Mouse (Mus musculus): ENCODE data around the gene Btbd11. TPM values are rescaled to one million over a fixed set of nuclear protein-coding genes. Genes with fewer than 3 reads are reported as not detected.

Gene Btbd11
- polyA plus RNA-seq, 1 experiment from 2014 or later = 3.7 TPM

DNA sequence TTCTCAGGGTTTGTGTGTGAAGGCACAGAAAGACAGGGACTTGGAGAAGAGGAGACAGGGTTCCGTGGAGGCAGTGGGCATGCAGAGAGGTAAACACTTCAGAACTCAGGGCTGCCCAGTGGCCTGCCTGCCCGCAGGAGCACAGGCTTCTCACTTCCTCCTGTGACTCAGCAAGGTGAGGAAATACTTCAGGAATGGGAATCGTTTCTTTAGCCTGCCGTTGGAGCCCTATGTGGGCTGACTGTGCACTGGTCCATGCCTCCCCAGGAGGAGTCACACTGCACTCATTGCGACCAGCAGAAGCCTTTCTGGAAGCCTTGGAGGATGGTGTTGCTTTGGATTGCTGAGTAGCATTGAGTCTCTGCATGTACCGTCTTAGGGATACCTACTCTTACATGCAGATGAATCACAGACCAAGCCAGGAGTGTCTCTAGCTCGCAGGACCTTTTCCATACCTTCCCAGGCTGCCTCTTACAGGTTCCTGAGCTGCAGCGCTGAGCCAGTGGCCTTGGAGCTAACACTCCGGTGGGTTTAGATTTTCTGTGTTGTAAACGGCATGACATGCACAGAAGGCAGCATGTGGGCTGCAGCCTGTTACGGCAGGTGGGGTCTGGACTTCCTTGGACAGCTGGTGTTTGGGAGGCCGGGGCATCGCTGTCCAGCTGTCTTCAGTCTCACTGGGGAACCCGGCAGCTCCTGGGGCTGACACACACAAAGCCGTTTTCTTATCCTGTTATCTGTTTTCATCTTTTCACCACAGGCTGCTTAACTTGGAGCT is 34.4 kb downstream of the Btbd11 start:
- no peaks in the 10 kb centered on the region for H3K4me1 ChIP-seq (ENCODE audit: insufficient read depth)
- no peaks in the 10 kb centered on the region for H3K27me3 ChIP-seq (ENCODE audit: insufficient read depth, low read length)
- H3K27ac ChIP-seq (ENCODE audit: low read depth) = no peak overlapping the region
- no peak overlapping the region for H3K9ac ChIP-seq
- no peaks in the 10 kb centered on the region for H3K36me3 ChIP-seq (ENCODE audit: insufficient read depth)
- WGBS = 35% methylated on average over 15 of the region's 15 CpGs
- H3K4me3 ChIP-seq (ENCODE audit: low read depth, low read length) = no peak overlapping the region
- TF ChIP-seq CTCF (IDR thresholded peaks at IDR 0.05; ENCODE audit: low read depth) = no peak
- ATAC-seq (ENCODE audit: insufficient read depth) (no peak), DNase-seq (peak; percentile 5)
- no peaks in the 10 kb centered on the region for H3K9me3 ChIP-seq (ENCODE audit: low read depth, low read length)
- no peak overlapping the region for H3K4me2 ChIP-seq

DNA sequence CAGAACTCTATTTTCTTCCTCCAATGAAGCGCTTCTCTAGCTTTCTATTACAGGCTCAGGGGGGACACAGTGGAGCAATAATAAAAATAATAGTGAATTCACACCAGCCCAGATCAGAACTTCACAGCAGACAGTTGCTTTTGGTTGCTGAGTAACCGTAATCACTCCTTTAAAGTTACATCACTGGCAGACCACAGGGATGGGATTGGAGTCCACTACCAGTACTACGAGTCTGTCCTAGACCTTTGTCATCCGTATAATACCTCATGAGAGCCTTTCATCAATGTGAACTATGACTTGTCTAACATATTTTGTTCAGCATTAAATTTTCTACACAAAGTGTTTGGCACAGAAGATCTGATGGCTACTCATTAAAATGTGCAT is 35.0 kb downstream of the Btbd11 start:
- H3K4me1 ChIP-seq (ENCODE audit: insufficient read depth) = no peaks in the 10 kb centered on the region
- H3K27me3 ChIP-seq (ENCODE audit: insufficient read depth, low read length) = no peaks in the 10 kb centered on the region
- TF ChIP-seq CTCF (IDR thresholded peaks at IDR 0.05; ENCODE audit: low read depth) = no peak
- WGBS = 61% methylated on average over 4 of the region's 4 CpGs
- H3K36me3 ChIP-seq (ENCODE audit: insufficient read depth) = no peaks in the 10 kb centered on the region
- H3K4me2 ChIP-seq = no peak overlapping the region
- ATAC-seq (ENCODE audit: insufficient read depth) = no peak
- H3K9me3 ChIP-seq (ENCODE audit: low read depth, low read length) = no peaks in the 10 kb centered on the region
- DNase-seq = no peak
- H3K27ac ChIP-seq (ENCODE audit: low read depth) = no peak overlapping the region
- no peak overlapping the region for H3K4me3 ChIP-seq (ENCODE audit: low read depth, low read length)
- H3K9ac ChIP-seq = no peak overlapping the region

DNA sequence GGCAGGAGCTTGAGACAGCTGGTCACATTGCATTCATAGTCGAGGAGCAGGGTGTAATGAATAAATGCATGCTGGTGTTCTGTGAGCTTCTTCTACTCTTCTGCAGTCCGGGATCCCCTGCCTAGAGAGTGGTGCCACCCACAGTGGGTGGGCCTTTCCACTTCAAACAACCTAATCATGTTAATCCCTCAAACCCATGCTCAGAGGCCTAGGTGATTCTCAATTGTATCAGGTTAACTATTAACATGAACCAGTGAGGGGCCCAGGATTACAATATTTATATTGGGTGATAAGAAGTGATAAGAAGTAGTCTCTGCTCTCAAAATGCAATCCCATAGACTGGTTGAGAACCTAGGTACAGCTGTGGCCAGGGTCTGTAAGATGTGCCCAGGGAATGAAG is 39.1 kb downstream of the Btbd11 start:
- TF ChIP-seq CTCF (IDR thresholded peaks at IDR 0.05; ENCODE audit: low read depth) = no peak
- Histone ChIP-seq H3K4me2 (no peak overlapping the region), H3K9me3 (ENCODE audit: low read depth, low read length) (no peaks in the 10 kb centered on the region), H3K36me3 (ENCODE audit: insufficient read depth) (no peaks in the 10 kb centered on the region), H3K4me3 (ENCODE audit: low read depth, low read length) (no peak overlapping the region), H3K4me1 (ENCODE audit: insufficient read depth) (no peaks in the 10 kb centered on the region), H3K9ac (no peak overlapping the region), H3K27ac (ENCODE audit: low read depth) (no peak overlapping the region), H3K27me3 (ENCODE audit: insufficient read depth, low read length) (no peaks in the 10 kb centered on the region)
- 41% methylated on average over 2 of the region's 2 CpGs for WGBS
- DNase-seq (no peak), ATAC-seq (ENCODE audit: insufficient read depth) (no peak)

DNA sequence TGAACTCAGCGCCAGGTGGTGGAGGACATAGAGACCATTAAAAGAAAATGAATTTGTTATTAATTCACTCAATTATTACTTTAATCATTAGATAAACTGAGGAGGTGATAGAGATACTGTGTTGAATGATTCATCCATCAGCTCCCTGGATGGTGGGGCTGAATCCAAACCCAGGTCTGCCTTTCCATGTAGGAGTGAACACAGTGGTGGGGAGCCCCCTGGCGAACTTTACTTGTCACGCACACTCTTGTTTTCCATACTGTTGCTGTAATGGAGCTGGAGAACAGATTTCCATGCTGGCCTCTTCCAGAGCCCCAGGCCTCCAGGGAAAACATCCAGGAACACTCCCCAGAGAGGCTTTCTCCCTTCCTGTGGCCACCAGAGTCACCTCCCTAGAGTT is 50.6 kb downstream of the Btbd11 start:
- H3K9me3 ChIP-seq (ENCODE audit: low read depth, low read length) = no peaks in the 10 kb centered on the region; the same call in 1 of the 2 replicates

DNA sequence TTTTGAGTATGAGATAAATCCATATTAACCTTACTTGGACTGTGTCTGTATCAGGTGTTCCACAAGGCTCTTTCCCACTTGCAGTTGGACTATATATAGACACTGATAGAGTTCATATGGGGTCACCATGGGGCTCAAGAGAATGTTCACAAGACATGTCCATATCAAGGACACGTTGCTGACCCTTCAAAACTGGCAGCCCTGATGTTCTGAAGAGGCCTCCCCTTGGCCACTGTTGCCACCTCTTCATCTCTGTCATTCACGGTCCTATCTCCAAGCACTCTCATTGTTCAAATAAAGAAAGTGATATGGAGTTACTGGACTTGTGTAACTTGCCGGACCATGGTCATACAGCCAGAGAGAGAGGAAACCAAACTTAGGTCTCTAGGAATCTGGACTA is 56.8 kb downstream of the Btbd11 start:
- DNase-seq (no peak), ATAC-seq (ENCODE audit: insufficient read depth) (no peak)
- H3K9me3 ChIP-seq (ENCODE audit: low read depth, low read length) = no peaks in the 10 kb centered on the region
- WGBS = 71% methylated on average over 3 of the region's 3 CpGs
- no peaks in the 10 kb centered on the region for H3K36me3 ChIP-seq (ENCODE audit: insufficient read depth)
- no peak for TF ChIP-seq CTCF (IDR thresholded peaks at IDR 0.05; ENCODE audit: low read depth)
- H3K27ac ChIP-seq (ENCODE audit: low read depth) = no peak overlapping the region
- no peaks in the 10 kb centered on the region; the same call in 1 of the 2 replicates for H3K4me1 ChIP-seq (ENCODE audit: insufficient read depth)
- no peak overlapping the region for H3K9ac ChIP-seq
- no peaks in the 10 kb centered on the region for H3K27me3 ChIP-seq (ENCODE audit: insufficient read depth, low read length)
- no peak overlapping the region for H3K4me3 ChIP-seq (ENCODE audit: low read depth, low read length)
- no peak overlapping the region for H3K4me2 ChIP-seq

More for the DNA sequence above, 50.6 kb downstream of the Btbd11 start:
- Histone ChIP-seq H3K9ac (no peak overlapping the region), H3K4me3 (ENCODE audit: low read depth, low read length) (no peak overlapping the region), H3K27me3 (ENCODE audit: insufficient read depth, low read length) (no peaks in the 10 kb centered on the region), H3K36me3 (ENCODE audit: insufficient read depth) (no peaks in the 10 kb centered on the region), H3K4me1 (ENCODE audit: insufficient read depth) (no peaks in the 10 kb centered on the region; the same call in 1 of the 2 replicates), H3K4me2 (no peak overlapping the region), H3K27ac (ENCODE audit: low read depth) (no peak overlapping the region)
- TF ChIP-seq CTCF (IDR thresholded peaks at IDR 0.05; ENCODE audit: low read depth) = no peak
- no peak for DNase-seq
- WGBS = 81% methylated on average over 3 of the region's 3 CpGs
- ATAC-seq (ENCODE audit: insufficient read depth) = no peak

DNA sequence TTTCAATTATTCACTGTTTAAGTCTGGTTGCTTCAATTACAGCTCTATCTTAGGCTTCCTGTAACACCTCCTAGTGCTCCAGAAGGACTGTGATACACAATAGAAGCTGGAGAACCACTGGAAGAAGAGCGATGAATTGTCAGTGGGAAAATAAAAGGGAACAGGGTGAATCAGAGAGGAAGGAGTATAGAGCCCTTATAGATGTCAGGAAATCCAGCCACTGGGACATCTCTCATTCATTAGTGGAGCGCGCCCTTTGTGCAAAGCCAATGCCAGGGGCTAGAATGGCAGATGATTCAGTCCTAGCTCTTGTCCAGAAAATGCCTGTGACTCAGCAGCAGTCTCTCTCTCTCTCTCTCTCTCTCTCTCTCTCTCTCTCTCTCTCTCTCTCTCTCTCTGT is 59.3 kb downstream of the Btbd11 start:
- no peak for DNase-seq
- 92% methylated on average over 3 of the region's 3 CpGs for WGBS
- no peak for TF ChIP-seq CTCF (IDR thresholded peaks at IDR 0.05; ENCODE audit: low read depth)
- H3K4me1 ChIP-seq (ENCODE audit: insufficient read depth) = no peaks in the 10 kb centered on the region
- H3K27me3 ChIP-seq (ENCODE audit: insufficient read depth, low read length) = no peaks in the 10 kb centered on the region
- no peaks in the 10 kb centered on the region for H3K36me3 ChIP-seq (ENCODE audit: insufficient read depth)
- H3K9me3 ChIP-seq (ENCODE audit: low read depth, low read length) = no peaks in the 10 kb centered on the region
- H3K9ac ChIP-seq = no peak overlapping the region
- no peak overlapping the region for H3K27ac ChIP-seq (ENCODE audit: low read depth)
- H3K4me3 ChIP-seq (ENCODE audit: low read depth, low read length) = no peak overlapping the region
- ATAC-seq (ENCODE audit: insufficient read depth) = no peak
- no peak overlapping the region for H3K4me2 ChIP-seq

DNA sequence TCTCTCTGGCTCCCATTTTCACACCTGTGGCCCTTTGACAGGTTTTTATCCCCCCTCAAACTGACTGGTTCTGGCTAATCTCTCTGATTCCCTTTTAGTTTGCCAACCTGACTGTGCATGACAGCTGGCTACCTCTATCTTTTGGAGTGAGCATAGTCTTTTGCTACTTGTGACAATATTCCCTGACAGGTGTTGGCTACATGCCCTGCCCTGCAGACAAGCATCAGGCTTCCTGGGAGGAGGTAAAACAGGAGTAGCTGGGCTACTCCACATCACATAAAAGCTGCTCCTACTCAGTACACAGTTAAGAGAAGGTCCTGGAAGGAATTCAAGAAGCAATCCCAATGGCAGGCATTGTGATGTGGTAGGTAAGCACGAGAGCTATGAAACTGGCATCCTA is 60.1 kb downstream of the Btbd11 start:
- H3K27me3 ChIP-seq (ENCODE audit: insufficient read depth, low read length) = no peaks in the 10 kb centered on the region
- H3K9me3 ChIP-seq (ENCODE audit: low read depth, low read length) = no peaks in the 10 kb centered on the region

More for the DNA sequence above, 60.1 kb downstream of the Btbd11 start:
- ATAC-seq (ENCODE audit: insufficient read depth) (no peak), DNase-seq (no peak)
- Histone ChIP-seq H3K9ac (no peak overlapping the region), H3K27ac (ENCODE audit: low read depth) (no peak overlapping the region), H3K4me2 (no peak overlapping the region), H3K4me3 (ENCODE audit: low read depth, low read length) (no peak overlapping the region), H3K36me3 (ENCODE audit: insufficient read depth) (no peaks in the 10 kb centered on the region), H3K4me1 (ENCODE audit: insufficient read depth) (no peaks in the 10 kb centered on the region)
- TF ChIP-seq CTCF (IDR thresholded peaks at IDR 0.05; ENCODE audit: low read depth) = no peak
- 87% methylated on average over 1 of the region's 1 CpGs for WGBS

Measured in lung, embryonic 14.5 days (tissue).